Mouse (Mus musculus): Measurements from ENCODE around the gene Bcap29.

- no peak for TF ChIP-seq CTCF (IDR thresholded peaks at IDR 0.05; ENCODE audit: extremely low read depth, insufficient read length, insufficient replicate concordance, low read depth, low read length)
- no peak for TF ChIP-seq POLR2A (IDR thresholded peaks at IDR 0.05; ENCODE audit: low read depth, low read length)
Measured at GRCm38 (mm10) chr12:31665999-31666398, 31.5 kb upstream of the Bcap29 start.

All from small intestine, adult 2 months (tissue).